Mouse (Mus musculus) heart, embryonic 16.5 days (tissue): ENCODE data around the gene Kirrel2. TPM values are rescaled to one million over a fixed set of nuclear protein-coding genes. Genes with fewer than 3 reads are reported as not detected.
A peak's percentile ranks its signal among the peaks of the same experiment; 100 is the strongest.
"Not testable (repeated sequence)": the region's sequence is repeated elsewhere in the genome, so short reads cannot be mapped to it uniquely, and the experiment has no call there.

Source experiments
- ATAC-seq: fragments of 200-750 bp; cut with Nextera tagmentation; replicated peaks from 2 replicates; pipeline ENCODE4 v1.8.0; 2017; ENCODE audit warnings: moderate number of reproducible peaks; ENCODE audit not compliant: insufficient read depth, low FRiP score; ENCODE audit errors: extremely low read depth
- H3K27ac ChIP-seq: fragments of 300-500 bp; sonication (generic); 2 replicates; pipeline ENCODE4 v1.5.1; 2014; ENCODE audit warnings: mild to moderate bottlenecking, low read length, control low read depth, moderate library complexity
- H3K27me3 ChIP-seq: fragments of 300-500 bp; sonication (generic); 2 replicates; pipeline ENCODE4 v1.6.1; 2014; ENCODE audit warnings: low read length, mixed read lengths; ENCODE audit not compliant: control insufficient read depth, insufficient read depth
- H3K36me3 ChIP-seq: fragments of 300-500 bp; sonication (generic); 2 replicates; pipeline ENCODE4 v1.6.1; 2014; ENCODE audit not compliant: control insufficient read depth, insufficient read depth
- H3K4me1 ChIP-seq: fragments of 300-500 bp; sonication (generic); 2 replicates; pipeline ENCODE4 v1.6.1; 2014; ENCODE audit warnings: low read length, mixed read lengths; ENCODE audit not compliant: control insufficient read depth, insufficient read depth
- H3K4me2 ChIP-seq: fragments of 300-500 bp; sonication (generic); 2 replicates; pipeline ENCODE4 v1.6.1; 2014; ENCODE audit warnings: low read depth, mild to moderate bottlenecking, control low read depth, low read length
- H3K4me3 ChIP-seq: fragments of 300-500 bp; sonication (generic); 2 replicates; pipeline ENCODE4 v1.5.1; 2014; ENCODE audit warnings: mild to moderate bottlenecking, control low read depth, low read length
- H3K9ac ChIP-seq: fragments of 300-500 bp; sonication (generic); 2 replicates; pipeline ENCODE4 v1.6.1; 2014; ENCODE audit warnings: low read length, control low read depth
- H3K9me3 ChIP-seq: fragments of 300-500 bp; sonication (generic); replicated peaks from 2 replicates; pipeline ENCODE4 v1.6.1; 2016; ENCODE audit warnings: low read length; ENCODE audit not compliant: control insufficient read depth
- WGBS: fragments of 180-500 bp; shearing (Covaris S2); extraction: QIAGEN DNeasy Blood & Tissue Kit; methylation state at CpG from one replicate; pipeline ENCODE4 v1.1.7; 2014; 5-methylcytosine and 5-hydroxymethylcytosine counted together
- polyA plus RNA-seq: library from polyadenylated mRNA; unstranded; fragments of >200 nt; fragmentation: Nextera tagmentation; extraction: Ambion mirVana; gene quantifications from 2 replicates; pipeline ENCODE4 v1.2.1, GENCODE M21; 2015

Kirrel2 gene
- 0.15 and 0.20 TPM in 2 replicates for polyA plus RNA-seq

GRCm38 (mm10) chr7:30457629-30458330 lies at the start of gene Kirrel2, which contains the start of gene Nphs1:
Gene Kirrel2 (minus strand): TSS chr7:30457690.
Gene Nphs1 (plus strand): TSS chr7:30458315.
- ATAC-seq: no peak
- no peak within 1 kb of the TSS for H3K4me3 ChIP-seq
- H3K36me3 ChIP-seq: no peaks in the 10 kb centered on the region
- peak within 1 kb of the TSS; percentile 42 for H3K4me2 ChIP-seq
- peaks cover 2% of the 10 kb centered on the region; the same call in 1 of the 2 replicates for H3K4me1 ChIP-seq
- H3K9me3 ChIP-seq: no peaks in the 10 kb centered on the region
- no peak within 1 kb of the TSS for H3K27ac ChIP-seq
- H3K9ac ChIP-seq: no peak within 1 kb of the TSS
- 3% methylated on average over 16 of the region's 16 CpGs for WGBS
- H3K27me3 ChIP-seq: peaks cover 91% of the 10 kb centered on the region

GRCm38 (mm10) chr7:30501159-30501558 lies 43.7 kb upstream of the Kirrel2 start:
- not testable (repeated sequence) for H3K9me3 ChIP-seq, H3K9ac ChIP-seq, H3K4me2 ChIP-seq, H3K36me3 ChIP-seq, H3K4me1 ChIP-seq, H3K27ac ChIP-seq, H3K4me3 ChIP-seq, H3K27me3 ChIP-seq, ATAC-seq
- 74% methylated on average over 5 of the region's 5 CpGs for WGBS

GRCm38 (mm10) chr7:30495506-30496042 lies 38.1 kb upstream of the Kirrel2 start:
- not testable (repeated sequence) for ATAC-seq, H3K36me3 ChIP-seq, H3K4me3 ChIP-seq, H3K4me2 ChIP-seq, H3K27me3 ChIP-seq, H3K4me1 ChIP-seq, H3K27ac ChIP-seq, H3K9me3 ChIP-seq, H3K9ac ChIP-seq
- WGBS: 41% methylated on average over 5 of the region's 5 CpGs

GRCm38 (mm10) chr7:30493401-30493931 lies 36.0 kb upstream of the Kirrel2 start, which contains the start of gene Prodh2:
Gene Prodh2 (plus strand): TSS chr7:30493622.
- no peak within 1 kb of the TSS for H3K27ac ChIP-seq
- 0 out of 2 replicates have a peak, but pooled peaks cover 5% of the 10 kb centered on the region for H3K27me3 ChIP-seq
- no peak within 1 kb of the TSS for H3K4me3 ChIP-seq
- no peak for ATAC-seq
- H3K4me2 ChIP-seq: no peak within 1 kb of the TSS
- WGBS: 53% methylated on average over 11 of the region's 11 CpGs
- H3K9me3 ChIP-seq: no peaks in the 10 kb centered on the region
- no peaks in the 10 kb centered on the region for H3K36me3 ChIP-seq
- no peaks in the 10 kb centered on the region for H3K4me1 ChIP-seq
- no peak within 1 kb of the TSS for H3K9ac ChIP-seq

- ATAC-seq: no peak
- H3K36me3 ChIP-seq: no peaks in the 10 kb centered on the region
- no peaks in the 10 kb centered on the region for H3K9me3 ChIP-seq
- H3K4me3 ChIP-seq: no peak overlapping the region
- H3K4me2 ChIP-seq: no peak overlapping the region
- no peak overlapping the region for H3K27ac ChIP-seq
- no peaks in the 10 kb centered on the region for H3K4me1 ChIP-seq
- WGBS: 21% methylated on average over 4 of the region's 4 CpGs
- H3K27me3 ChIP-seq: 0 out of 2 replicates have a peak, but pooled peaks cover 5% of the 10 kb centered on the region
- no peak overlapping the region for H3K9ac ChIP-seq
Measured at GRCm38 (mm10) chr7:30492765-30493164, 35.3 kb upstream of the Kirrel2 start.

GRCm38 (mm10) chr7:30490957-30491307 lies 33.4 kb upstream of the Kirrel2 start:
- Histone ChIP-seq H3K9ac (no peak overlapping the region), H3K27ac (no peak overlapping the region), H3K9me3 (no peaks in the 10 kb centered on the region), H3K4me1 (no peaks in the 10 kb centered on the region), H3K4me2 (no peak overlapping the region), H3K27me3 (0 out of 2 replicates have a peak, but pooled peaks cover 8% of the 10 kb centered on the region), H3K4me3 (no peak overlapping the region), H3K36me3 (no peaks in the 10 kb centered on the region)
- WGBS: 14% methylated on average over 6 of the region's 6 CpGs
- ATAC-seq: no peak

- no peak overlapping the region for H3K4me2 ChIP-seq
- no peak overlapping the region for H3K4me3 ChIP-seq
- H3K27ac ChIP-seq: no peak overlapping the region
- H3K9me3 ChIP-seq: no peaks in the 10 kb centered on the region
- 0 out of 2 replicates have a peak, but pooled peaks cover 8% of the 10 kb centered on the region for H3K27me3 ChIP-seq
- H3K9ac ChIP-seq: no peak overlapping the region
- 28% methylated on average over 16 of the region's 16 CpGs for WGBS
- no peak for ATAC-seq
- H3K36me3 ChIP-seq: no peaks in the 10 kb centered on the region
- H3K4me1 ChIP-seq: no peaks in the 10 kb centered on the region
Measured at GRCm38 (mm10) chr7:30490251-30490956, 32.9 kb upstream of the Kirrel2 start.

- 8% methylated on average over 8 of the region's 8 CpGs for WGBS
- Histone ChIP-seq H3K27ac (no peak overlapping the region), H3K9ac (no peak overlapping the region), H3K9me3 (no peaks in the 10 kb centered on the region), H3K4me1 (no peaks in the 10 kb centered on the region), H3K4me3 (no peak overlapping the region), H3K27me3 (peaks cover 11% of the 10 kb centered on the region; the same call in 1 of the 2 replicates), H3K4me2 (no peak overlapping the region), H3K36me3 (no peaks in the 10 kb centered on the region)
- no peak for ATAC-seq
Measured at GRCm38 (mm10) chr7:30484250-30484649, 26.8 kb upstream of the Kirrel2 start.
